Mouse (Mus musculus) cerebellum, adult 9-11 months (tissue): ENCODE measurements around the gene Cda.
"Not testable (repeated sequence)": the region's sequence is repeated elsewhere in the genome, so short reads cannot be mapped to it uniquely, and the experiment has no call there.

Source experiments
- DNase-seq: peaks from one replicate; pipeline ENCODE4 v3.0.0; 2022

Gene Cda

DNA sequence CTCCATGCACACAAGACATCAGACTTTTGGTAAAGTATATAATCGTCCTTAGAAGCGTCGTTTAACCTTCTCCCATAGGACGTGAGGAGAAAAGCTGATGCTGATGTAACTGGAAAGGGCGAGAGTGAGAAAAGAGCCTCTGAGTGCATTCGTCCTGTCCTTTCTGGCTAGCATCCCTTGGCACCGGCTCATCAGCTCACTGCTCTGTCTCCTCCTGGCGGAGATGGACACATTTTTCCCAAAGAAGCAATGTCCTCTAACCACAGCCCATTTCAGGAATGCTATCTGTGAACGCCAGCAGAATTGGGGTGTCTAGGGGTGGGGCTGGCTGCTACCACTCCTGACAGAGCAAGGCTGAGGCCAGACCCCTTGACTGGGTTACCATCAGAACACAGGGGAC is 36.1 kb downstream of the Cda start:
- DNase-seq = peak; percentile 64

DNA sequence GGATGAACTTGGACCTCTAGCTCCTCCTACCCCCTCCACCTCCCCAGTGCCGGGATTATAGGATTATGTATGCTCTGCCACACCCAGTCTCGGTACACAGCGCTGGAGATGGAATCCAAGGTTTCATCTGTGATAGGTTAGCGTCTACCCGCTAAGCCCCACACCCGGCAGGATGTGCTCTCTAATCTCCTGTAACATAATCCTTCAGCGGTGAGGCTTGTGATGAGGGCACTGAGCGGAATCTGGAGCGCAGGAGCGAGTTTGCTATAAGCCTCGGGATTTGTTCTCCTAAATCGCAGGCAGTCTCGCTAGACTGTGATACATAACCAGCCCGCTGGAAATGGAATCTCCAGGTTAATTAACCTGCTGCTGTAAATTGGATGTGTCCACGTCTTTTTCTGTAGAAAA is 37.5 kb downstream of the Cda start:
- no peak for DNase-seq

DNA sequence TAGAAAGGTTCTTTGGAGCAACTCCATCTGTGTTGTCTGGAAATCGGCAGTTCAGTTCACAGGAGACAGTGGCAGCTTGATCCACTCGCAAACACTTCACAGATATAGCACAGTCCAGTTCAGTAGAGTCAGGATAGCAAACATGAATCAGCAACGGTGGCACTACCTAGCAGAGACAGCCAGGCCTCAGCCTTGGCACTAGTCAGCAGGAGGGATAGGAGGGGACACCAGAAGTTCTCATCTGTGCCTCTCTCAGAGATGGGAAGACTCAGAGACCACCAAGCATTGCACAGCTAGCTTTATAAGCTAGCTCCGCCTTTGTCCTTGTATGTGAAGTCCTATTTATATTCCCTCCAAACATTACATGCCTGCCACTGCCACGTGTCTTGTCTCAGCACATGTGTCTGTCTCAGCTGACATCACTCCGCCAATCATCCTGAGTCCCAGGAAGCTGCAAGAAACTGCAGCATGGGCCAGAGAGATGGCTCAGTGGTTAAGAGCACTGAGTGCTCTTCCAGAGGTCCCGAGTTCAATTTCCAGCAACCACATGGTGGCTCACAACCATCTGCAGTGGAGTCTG is 39.8 kb downstream of the Cda start:
- DNase-seq = no peak

DNA sequence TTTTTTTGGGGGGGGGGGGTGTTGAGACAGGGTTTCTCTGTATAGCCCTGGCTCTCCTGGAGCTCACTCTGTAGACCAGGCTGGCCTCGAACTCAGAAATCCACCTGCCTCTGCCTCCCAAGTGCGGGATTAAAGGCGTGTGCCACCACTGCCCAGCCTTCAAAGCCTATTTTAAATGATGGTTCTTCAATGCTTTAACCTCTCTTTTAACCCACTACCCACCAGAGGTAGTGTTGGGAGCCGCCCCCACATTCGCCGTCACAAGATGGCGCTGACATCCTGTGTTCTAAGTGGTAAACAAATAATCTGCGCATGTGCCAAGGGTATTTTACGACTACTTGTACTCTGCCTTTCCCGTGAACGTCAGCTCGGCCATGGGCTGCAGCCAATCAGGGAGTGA is 40.6 kb downstream of the Cda start:
- DNase-seq = not testable (repeated sequence)

DNA sequence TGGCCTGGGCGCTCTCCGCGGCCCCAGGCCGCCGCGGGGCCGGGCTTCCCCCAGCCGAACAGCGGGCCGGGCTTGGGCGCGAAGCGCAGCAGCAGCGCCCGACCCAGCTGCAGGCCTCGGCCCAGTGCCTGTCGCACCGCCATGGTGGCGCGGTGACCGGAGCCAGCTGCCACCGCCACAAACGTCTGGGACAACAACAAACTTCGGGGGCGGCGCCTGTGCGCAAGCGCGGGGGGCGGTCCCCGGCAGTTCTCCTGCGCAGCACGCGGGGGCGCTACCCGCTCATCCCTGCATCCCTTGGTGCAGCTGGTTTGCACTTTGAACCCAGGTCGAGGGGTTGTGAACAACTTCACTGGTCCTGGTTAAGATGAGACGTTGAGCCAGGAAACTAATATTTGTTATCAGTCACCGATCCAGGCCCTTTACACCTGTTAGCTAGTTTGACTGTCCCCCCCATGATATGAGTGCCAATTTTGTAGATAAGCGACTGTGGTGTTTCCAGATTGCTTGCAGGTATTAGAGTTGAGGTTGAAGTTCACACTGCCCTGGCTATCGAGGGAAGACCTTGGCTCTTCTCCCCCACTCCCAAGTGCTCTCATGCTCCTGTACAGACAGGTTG is 41.6 kb downstream of the Cda start, which contains the start of gene Pink1:
TSS of gene Pink1 (minus strand) at position 231 of the 619 bp plus-strand sequence.
- peak; percentile 93 for DNase-seq

DNA sequence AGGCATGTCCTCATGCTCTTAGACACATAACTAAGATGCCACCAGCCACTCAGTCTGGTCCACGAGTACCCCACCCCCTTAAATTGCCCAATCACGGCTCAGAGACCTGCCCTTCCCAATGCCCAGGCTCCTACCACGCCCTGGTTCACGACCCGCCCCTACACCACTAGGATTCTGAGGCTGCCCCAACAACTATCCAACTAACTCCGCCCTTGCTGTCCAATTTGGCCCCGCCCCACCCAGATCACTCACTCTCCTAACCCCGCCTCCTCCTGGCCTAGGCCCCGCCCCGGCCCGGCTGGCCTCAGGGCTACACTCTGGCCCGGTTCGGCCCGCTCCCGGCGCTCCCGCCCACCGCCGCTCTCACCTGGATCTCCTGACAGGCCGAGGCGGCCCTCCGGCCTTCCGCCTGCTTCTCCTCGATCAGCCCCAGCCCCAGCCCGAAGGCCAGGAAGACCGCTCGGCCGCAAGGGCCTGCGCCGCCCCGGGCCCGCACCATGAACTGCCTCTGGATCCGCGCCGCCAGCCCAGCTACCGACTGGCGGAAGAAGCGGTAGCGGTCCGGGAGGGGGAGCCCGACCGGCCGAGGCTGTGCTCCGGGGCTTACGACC is 42.2 kb downstream of the Cda start:
- peak; percentile 96 for DNase-seq

GRCm38 (mm10) chr4:138324451-138324850 is 43.3 kb downstream of the Cda start:
- no peak for DNase-seq

DNA sequence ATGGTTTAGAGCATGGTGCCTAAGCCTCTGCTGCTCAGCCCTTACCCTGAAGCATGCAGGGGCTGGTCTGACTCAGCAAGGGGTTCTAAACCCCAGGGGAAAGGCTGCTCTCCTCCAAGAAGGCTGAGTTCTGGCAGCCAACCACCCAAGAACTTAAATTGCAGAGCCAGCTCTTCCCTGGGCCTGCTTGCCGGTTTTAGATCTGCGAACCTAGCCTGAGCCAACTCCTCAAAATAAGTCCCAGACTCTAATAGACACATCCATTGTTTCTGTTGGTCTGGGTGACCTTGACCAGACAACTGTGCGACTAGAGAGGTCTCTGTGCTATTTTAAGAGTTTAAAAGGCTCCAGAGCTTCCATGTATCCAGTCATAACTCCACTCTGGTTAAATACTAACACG is 44.0 kb downstream of the Cda start:
- no peak for DNase-seq

DNA sequence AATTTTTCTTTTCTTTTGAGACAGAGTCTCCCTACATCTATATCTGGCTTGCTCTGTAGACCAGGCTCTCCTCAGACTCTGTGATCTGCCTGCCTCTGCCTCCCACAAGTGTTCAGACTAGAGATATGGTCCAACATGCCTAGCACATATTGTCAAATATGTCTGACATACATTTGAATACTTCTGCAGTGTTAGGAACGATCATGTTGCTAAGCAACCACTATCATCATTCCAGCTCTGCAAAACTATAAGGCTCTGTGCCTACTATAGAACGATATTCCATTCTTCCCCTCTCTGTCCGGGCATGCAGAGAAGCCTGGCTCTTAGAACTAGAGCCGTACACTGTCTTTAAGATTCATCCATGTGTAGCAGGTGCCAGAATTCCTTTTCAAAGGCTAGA is 45.1 kb downstream of the Cda start:
- DNase-seq = no peak

DNA sequence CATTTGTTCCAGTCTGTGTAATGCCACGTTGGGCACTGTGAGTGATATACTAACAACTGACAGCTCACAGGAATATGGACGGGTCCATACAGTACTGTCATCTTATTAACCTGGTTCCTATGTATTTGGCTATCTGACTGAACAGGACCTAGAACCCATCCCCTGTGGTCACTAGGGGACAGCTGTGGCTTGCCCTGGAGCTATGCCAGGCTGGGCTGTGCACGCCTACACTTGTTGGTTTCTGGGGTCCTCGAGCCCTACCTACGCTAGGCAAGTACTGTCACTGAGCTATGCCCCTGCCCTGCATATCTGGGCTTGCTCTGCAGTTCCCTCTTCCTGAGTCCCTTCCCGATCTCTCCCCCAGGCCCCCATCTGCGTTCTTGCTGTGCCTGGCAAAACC is 46.3 kb downstream of the Cda start:
- DNase-seq = no peak

DNA sequence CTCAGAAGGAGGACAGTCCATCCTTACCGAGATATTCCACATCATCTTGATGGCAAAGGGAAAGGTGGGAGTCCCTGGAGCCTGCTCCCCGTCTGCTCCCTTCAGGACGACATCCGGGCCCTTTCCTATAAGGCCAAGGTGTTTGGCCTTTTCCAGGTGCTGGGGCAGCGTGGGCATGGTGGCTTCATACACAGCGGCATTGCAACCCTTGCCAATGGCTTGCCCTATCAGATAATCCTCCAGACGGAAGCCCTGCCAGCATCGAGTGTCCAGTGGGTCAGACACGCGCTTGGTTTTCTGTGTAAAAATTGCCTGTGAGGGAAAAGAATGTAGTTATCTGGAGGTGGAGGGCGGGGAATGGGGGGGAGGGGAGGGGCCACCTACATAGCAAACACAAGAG is 47.1 kb downstream of the Cda start:
- DNase-seq = no peak

GRCm38 (mm10) chr4:138319508-138319907 is 48.3 kb downstream of the Cda start:
- peak; percentile 86 for DNase-seq

- no peak for DNase-seq
These were observed 49.1 kb downstream of the Cda start for GRCm38 (mm10) chr4:138318509-138319266.

DNA sequence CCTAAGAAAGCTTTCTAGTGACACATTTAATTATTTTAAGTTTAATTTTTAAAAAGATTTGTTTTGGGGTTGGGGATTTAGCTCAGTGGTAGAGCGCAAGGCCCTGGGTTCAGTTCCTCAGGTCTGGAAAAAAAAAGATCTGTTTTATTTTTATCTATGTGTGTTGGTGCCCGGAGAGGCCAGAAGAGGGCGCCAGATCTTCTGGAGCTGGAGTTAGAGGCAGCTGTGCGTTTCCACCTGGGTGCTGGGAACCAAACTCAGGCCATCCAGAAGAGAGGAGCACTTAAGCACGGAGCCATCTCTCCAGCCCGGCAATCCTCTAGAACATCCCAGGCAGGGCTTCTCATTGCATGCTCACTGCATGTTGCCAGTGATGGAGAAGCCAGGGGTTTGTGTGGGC is 51.4 kb downstream of the Cda start:
- no peak for DNase-seq

DNA sequence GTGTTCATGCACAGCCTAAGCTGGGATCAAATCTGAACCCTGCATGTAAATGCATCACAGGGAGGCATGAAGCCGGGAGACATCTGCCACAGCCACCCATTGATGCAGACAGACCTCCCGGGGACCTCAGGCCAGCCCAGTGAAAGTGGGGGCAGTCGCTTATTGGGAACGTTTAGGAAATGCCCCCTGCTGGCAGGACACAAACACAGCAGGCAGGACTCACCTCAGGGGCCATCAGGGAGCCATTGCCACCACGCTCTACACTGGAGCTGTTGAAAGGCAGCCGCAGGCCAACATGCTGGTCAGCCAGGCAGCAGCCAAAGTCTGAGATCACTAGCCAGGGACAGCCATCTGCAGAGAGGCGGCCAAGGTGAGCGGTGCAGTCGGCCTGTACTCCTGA is 52.0 kb downstream of the Cda start:
- no peak for DNase-seq

DNA sequence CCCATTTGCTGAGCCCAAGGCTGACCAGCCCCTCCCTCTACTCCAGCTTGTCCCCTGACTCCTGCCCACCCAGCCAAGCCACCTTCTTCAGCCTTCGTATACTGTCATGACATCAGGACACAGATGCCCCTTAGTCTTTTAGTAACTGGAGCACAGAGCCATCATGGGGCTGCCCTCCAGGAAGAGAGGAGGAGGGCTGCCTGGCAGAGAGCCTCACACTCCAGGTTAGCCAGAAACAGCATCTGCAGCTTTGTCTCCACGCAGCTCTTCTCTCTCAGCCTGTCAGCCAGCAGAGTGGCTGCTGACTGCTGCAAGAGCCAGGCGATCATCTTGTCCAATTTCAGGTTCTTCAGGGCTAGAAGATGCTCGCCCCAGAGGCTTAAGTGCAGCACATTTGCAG is 54.0 kb downstream of the Cda start:
- DNase-seq = no peak

DNA sequence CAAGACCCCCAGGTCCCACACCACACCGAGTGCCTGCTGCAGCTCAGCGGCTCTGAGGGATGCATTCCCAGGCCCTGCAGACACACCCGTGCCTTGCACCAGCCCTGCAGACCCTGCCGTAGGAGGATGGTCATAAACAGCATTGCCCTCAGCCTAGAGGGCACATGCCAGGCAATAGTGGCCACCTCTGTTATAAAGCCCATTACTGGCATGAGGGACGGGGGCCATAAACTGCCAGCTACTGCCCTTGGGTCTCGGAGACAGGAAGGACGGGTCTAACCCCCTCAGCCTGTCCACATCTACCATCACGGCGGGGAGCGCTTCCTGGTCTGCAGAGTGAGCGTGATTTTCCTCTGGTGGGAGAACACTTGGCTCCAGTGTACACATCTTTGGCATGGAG is 54.8 kb downstream of the Cda start:
- DNase-seq = no peak

- DNase-seq = no peak
These were observed 55.7 kb downstream of the Cda start for GRCm38 (mm10) chr4:138312105-138312504.

DNA sequence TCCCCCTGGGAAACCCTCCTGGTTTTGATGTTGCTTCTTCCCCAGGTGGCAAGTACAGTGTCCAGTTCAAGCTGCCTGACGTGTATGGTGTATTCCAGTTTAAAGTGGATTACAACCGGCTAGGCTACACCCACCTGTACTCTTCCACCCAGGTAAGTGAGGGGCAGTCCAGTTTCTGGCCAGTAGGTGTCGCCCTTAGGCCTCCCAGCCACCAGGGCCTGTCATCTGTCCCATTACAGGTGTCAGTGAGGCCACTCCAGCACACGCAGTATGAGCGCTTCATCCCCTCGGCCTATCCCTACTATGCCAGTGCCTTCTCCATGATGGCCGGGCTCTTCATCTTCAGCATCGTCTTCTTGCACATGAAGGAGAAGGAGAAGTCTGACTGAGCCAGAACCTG is 56.2 kb downstream of the Cda start:
- DNase-seq = peak; percentile 62

DNA sequence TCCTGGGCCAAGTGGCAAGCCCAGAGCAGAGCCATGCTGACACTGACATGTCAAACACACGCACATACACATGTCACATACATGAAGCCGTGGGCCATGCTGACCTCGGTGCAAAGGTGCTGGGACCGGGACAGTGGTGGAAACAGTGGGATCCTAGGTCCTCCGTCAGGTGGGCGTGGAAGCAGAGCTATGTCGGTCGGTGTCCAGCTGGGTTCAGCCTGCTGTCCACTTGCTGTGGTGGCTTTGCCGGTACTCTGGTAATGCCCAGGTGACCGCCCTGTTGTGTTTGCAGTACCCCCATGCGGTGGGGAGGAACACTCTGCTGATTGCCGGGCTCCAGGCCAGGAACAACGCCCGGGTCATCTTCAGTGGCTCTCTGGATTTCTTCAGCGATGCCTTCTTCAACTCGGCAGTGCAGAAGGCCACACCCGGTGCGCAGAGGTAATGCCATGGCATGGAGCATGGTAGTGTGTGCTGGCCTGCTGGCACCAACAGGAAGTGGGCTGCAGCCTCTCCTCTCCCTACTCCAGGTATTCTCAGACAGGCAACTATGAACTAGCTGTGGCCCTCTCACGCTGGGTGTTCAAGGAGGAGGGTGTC is 57.4 kb downstream of the Cda start:
- no peak for DNase-seq

DNA sequence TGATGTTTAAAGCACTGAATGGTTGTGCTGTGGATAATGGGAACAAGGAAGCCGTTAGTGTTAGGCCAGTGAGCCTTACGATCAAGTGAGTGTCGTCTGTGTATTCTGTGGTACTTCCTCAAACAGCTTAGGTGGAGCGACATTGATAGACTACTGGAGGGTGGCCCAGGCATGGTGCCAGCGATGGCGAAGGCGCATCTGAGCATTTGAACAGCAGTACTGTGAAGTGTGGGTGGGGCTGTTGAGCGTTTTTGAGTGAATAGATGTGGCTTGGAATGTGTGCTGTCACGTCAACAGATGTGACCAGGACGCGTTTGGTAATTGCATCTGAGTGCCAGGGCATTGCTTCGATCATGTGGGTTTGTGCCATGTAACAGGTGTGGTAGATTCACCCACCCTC is 60.1 kb downstream of the Cda start:
- no peak for DNase-seq

- no peak for DNase-seq
These were observed 60.8 kb downstream of the Cda start for GRCm38 (mm10) chr4:138307025-138307424.

- peak; percentile 99 for DNase-seq
These were observed 63.3 kb downstream of the Cda start, which contains the start of gene Ddost for GRCm38 (mm10) chr4:138304340-138305104. TSS of gene Ddost (plus strand) at chr4:138304730.
